Mouse (Mus musculus): ENCODE measurements around the gene Slc25a42. TPM values are rescaled to one million over a fixed set of nuclear protein-coding genes. Genes with fewer than 3 reads are reported as not detected.

The Slc25a42 gene
- polyA plus RNA-seq (2015; fragmentation: Nextera tagmentation; extraction: Ambion mirVana), result 5.7 and 5.8 TPM in 2 replicates

- H3K4me2 ChIP-seq, result peak within 1 kb of the TSS; percentile 93
- H3K27me3 ChIP-seq, result no peaks in the 10 kb centered on the region
- ATAC-seq (ENCODE audit: insufficient number of reproducible peaks, low FRiP score, low TSS enrichment, low read depth), result peak; percentile 99
- under 1% methylated on average over 66 of the region's 66 CpGs for WGBS
- H3K36me3 ChIP-seq, result no peaks in the 10 kb centered on the region
- no peaks in the 10 kb centered on the region for H3K9me3 ChIP-seq
- peaks cover 20% of the 10 kb centered on the region for H3K4me1 ChIP-seq
- peak within 1 kb of the TSS; percentile 74 for H3K4me3 ChIP-seq
- H3K9ac ChIP-seq, result peak within 1 kb of the TSS; percentile 66
- H3K27ac ChIP-seq, result peak within 1 kb of the TSS; percentile 75
These were observed at the start of gene Slc25a42 for GRCm38 (mm10) chr8:70212112-70213055. TSS of gene Slc25a42 (minus strand) at chr8:70212305.

- Histone ChIP-seq H3K4me2 (no peak overlapping the region), H3K27me3 (no peaks in the 10 kb centered on the region), H3K4me1 (no peaks in the 10 kb centered on the region), H3K36me3 (peaks cover 97% of the 10 kb centered on the region), H3K27ac (no peak overlapping the region), H3K9me3 (no peaks in the 10 kb centered on the region), H3K9ac (no peak overlapping the region), H3K4me3 (no peak overlapping the region)
- ATAC-seq (ENCODE audit: insufficient number of reproducible peaks, low FRiP score, low TSS enrichment, low read depth), result no peak
- 87% methylated on average over 2 of the region's 2 CpGs for WGBS
These were observed 46.9 kb upstream of the Slc25a42 start for GRCm38 (mm10) chr8:70259043-70259442.

- Histone ChIP-seq H3K4me1 (no peaks in the 10 kb centered on the region), H3K9me3 (no peaks in the 10 kb centered on the region), H3K4me3 (no peak overlapping the region), H3K36me3 (peaks cover 97% of the 10 kb centered on the region), H3K9ac (no peak overlapping the region), H3K27me3 (no peaks in the 10 kb centered on the region), H3K4me2 (no peak overlapping the region), H3K27ac (no peak overlapping the region)
- no peak for ATAC-seq (ENCODE audit: insufficient number of reproducible peaks, low FRiP score, low TSS enrichment, low read depth)
- 90% methylated on average over 5 of the region's 5 CpGs for WGBS
These were observed 46.5 kb upstream of the Slc25a42 start for GRCm38 (mm10) chr8:70258600-70258999.

GRCm38 (mm10) chr8:70257456-70257855, 45.4 kb upstream of the Slc25a42 start:
- Histone ChIP-seq H3K36me3 (peaks cover 97% of the 10 kb centered on the region), H3K4me2 (no peak overlapping the region), H3K9me3 (no peaks in the 10 kb centered on the region), H3K27me3 (no peaks in the 10 kb centered on the region), H3K4me1 (no peaks in the 10 kb centered on the region), H3K9ac (no peak overlapping the region), H3K27ac (no peak overlapping the region), H3K4me3 (no peak overlapping the region)
- 91% methylated on average over 3 of the region's 3 CpGs for WGBS
- ATAC-seq (ENCODE audit: insufficient number of reproducible peaks, low FRiP score, low TSS enrichment, low read depth), result no peak

- Histone ChIP-seq H3K36me3 (peaks cover 96% of the 10 kb centered on the region), H3K4me3 (no peak overlapping the region), H3K4me2 (no peak overlapping the region), H3K9me3 (no peaks in the 10 kb centered on the region), H3K27ac (no peak overlapping the region), H3K4me1 (no peaks in the 10 kb centered on the region), H3K27me3 (no peaks in the 10 kb centered on the region), H3K9ac (no peak overlapping the region)
- 88% methylated on average over 1 of the region's 1 CpGs for WGBS
- ATAC-seq (ENCODE audit: insufficient number of reproducible peaks, low FRiP score, low TSS enrichment, low read depth), result no peak
These were observed 42.5 kb upstream of the Slc25a42 start for GRCm38 (mm10) chr8:70254628-70255027.

GRCm38 (mm10) chr8:70247841-70248240, 35.7 kb upstream of the Slc25a42 start:
- no peaks in the 10 kb centered on the region for H3K27me3 ChIP-seq
- no peak for ATAC-seq (ENCODE audit: insufficient number of reproducible peaks, low FRiP score, low TSS enrichment, low read depth)
- H3K36me3 ChIP-seq, result peaks cover 89% of the 10 kb centered on the region
- no peak overlapping the region for H3K4me3 ChIP-seq
- H3K9me3 ChIP-seq, result no peaks in the 10 kb centered on the region
- H3K4me1 ChIP-seq, result no peaks in the 10 kb centered on the region
- WGBS, result 90% methylated on average over 3 of the region's 3 CpGs
- H3K9ac ChIP-seq, result no peak overlapping the region
- no peak overlapping the region for H3K4me2 ChIP-seq
- no peak overlapping the region for H3K27ac ChIP-seq

GRCm38 (mm10) chr8:70246622-70247021, 34.5 kb upstream of the Slc25a42 start:
- H3K27me3 ChIP-seq, result no peaks in the 10 kb centered on the region
- no peaks in the 10 kb centered on the region for H3K4me1 ChIP-seq
- no peak overlapping the region for H3K27ac ChIP-seq
- H3K4me2 ChIP-seq, result no peak overlapping the region
- H3K9me3 ChIP-seq, result no peaks in the 10 kb centered on the region
- 88% methylated on average over 6 of the region's 6 CpGs for WGBS
- H3K9ac ChIP-seq, result no peak overlapping the region
- H3K4me3 ChIP-seq, result no peak overlapping the region
- ATAC-seq (ENCODE audit: insufficient number of reproducible peaks, low FRiP score, low TSS enrichment, low read depth), result no peak
- peaks cover 89% of the 10 kb centered on the region for H3K36me3 ChIP-seq

GRCm38 (mm10) chr8:70240642-70241041, 28.5 kb upstream of the Slc25a42 start:
- Histone ChIP-seq H3K27ac (no peak overlapping the region), H3K4me1 (peaks cover 8% of the 10 kb centered on the region), H3K36me3 (peaks cover 85% of the 10 kb centered on the region), H3K4me2 (no peak overlapping the region), H3K9me3 (no peaks in the 10 kb centered on the region), H3K4me3 (no peak overlapping the region), H3K9ac (no peak overlapping the region), H3K27me3 (no peaks in the 10 kb centered on the region)
- WGBS, result 86% methylated on average over 5 of the region's 5 CpGs
- no peak for ATAC-seq (ENCODE audit: insufficient number of reproducible peaks, low FRiP score, low TSS enrichment, low read depth)

GRCm38 (mm10) chr8:70237842-70238241, 25.7 kb upstream of the Slc25a42 start:
- no peak overlapping the region for H3K9ac ChIP-seq
- peaks cover 21% of the 10 kb centered on the region for H3K4me1 ChIP-seq
- H3K9me3 ChIP-seq, result no peaks in the 10 kb centered on the region
- ATAC-seq (ENCODE audit: insufficient number of reproducible peaks, low FRiP score, low TSS enrichment, low read depth), result no peak
- no peak overlapping the region for H3K4me3 ChIP-seq
- no peak overlapping the region for H3K27ac ChIP-seq
- H3K27me3 ChIP-seq, result no peaks in the 10 kb centered on the region
- no peak overlapping the region for H3K4me2 ChIP-seq
- peaks cover 63% of the 10 kb centered on the region for H3K36me3 ChIP-seq
- 91% methylated on average over 2 of the region's 2 CpGs for WGBS

GRCm38 (mm10) chr8:70234781-70235128, 22.6 kb upstream of the Slc25a42 start:
- peak; percentile 56 for ATAC-seq (ENCODE audit: insufficient number of reproducible peaks, low FRiP score, low TSS enrichment, low read depth)
- Histone ChIP-seq H3K9me3 (no peaks in the 10 kb centered on the region), H3K9ac (peak overlapping the region; percentile 81), H3K27me3 (no peaks in the 10 kb centered on the region), H3K4me3 (peak overlapping the region; percentile 93), H3K4me2 (peak overlapping the region; percentile 86), H3K36me3 (peaks cover 50% of the 10 kb centered on the region), H3K27ac (peak overlapping the region; percentile 97), H3K4me1 (peaks cover 21% of the 10 kb centered on the region)
- WGBS, result under 1% methylated on average over 15 of the region's 15 CpGs

GRCm38 (mm10) chr8:70234080-70234780, 22.1 kb upstream of the Slc25a42 start, which contains the start of the genes Sugp2 and Armc6:
TSS of gene Sugp2 (plus strand) at chr8:70234226.
TSS of gene Armc6 (minus strand) at chr8:70234466.
- peak within 1 kb of the TSS; percentile 81 for H3K9ac ChIP-seq
- H3K4me3 ChIP-seq, result peak within 1 kb of the TSS; percentile 93
- H3K9me3 ChIP-seq, result no peaks in the 10 kb centered on the region
- peaks cover 52% of the 10 kb centered on the region for H3K36me3 ChIP-seq
- peak within 1 kb of the TSS; percentile 86 for H3K4me2 ChIP-seq
- peak within 1 kb of the TSS; percentile 97 for H3K27ac ChIP-seq
- H3K4me1 ChIP-seq, result peaks cover 21% of the 10 kb centered on the region
- peak; percentile 96 for ATAC-seq (ENCODE audit: insufficient number of reproducible peaks, low FRiP score, low TSS enrichment, low read depth)
- WGBS, result under 1% methylated on average over 66 of the region's 67 CpGs
- H3K27me3 ChIP-seq, result no peaks in the 10 kb centered on the region

- peaks cover 21% of the 10 kb centered on the region for H3K4me1 ChIP-seq
- H3K4me3 ChIP-seq, result peak overlapping the region; percentile 93
- H3K4me2 ChIP-seq, result peak overlapping the region; percentile 86
- H3K27me3 ChIP-seq, result no peaks in the 10 kb centered on the region
- ATAC-seq (ENCODE audit: insufficient number of reproducible peaks, low FRiP score, low TSS enrichment, low read depth), result no peak
- peak overlapping the region; percentile 81; the same call in 1 of the 2 replicates for H3K9ac ChIP-seq
- H3K27ac ChIP-seq, result peak overlapping the region; percentile 97; the same call in 1 of the 2 replicates
- H3K9me3 ChIP-seq, result no peaks in the 10 kb centered on the region
- 8% methylated on average over 13 of the region's 13 CpGs for WGBS
- H3K36me3 ChIP-seq, result peaks cover 52% of the 10 kb centered on the region
These were observed 21.5 kb upstream of the Slc25a42 start for GRCm38 (mm10) chr8:70233606-70234005.
